Comparison of ENCODE assay signal across 8 mouse cellular contexts in the genomic region with DNA sequence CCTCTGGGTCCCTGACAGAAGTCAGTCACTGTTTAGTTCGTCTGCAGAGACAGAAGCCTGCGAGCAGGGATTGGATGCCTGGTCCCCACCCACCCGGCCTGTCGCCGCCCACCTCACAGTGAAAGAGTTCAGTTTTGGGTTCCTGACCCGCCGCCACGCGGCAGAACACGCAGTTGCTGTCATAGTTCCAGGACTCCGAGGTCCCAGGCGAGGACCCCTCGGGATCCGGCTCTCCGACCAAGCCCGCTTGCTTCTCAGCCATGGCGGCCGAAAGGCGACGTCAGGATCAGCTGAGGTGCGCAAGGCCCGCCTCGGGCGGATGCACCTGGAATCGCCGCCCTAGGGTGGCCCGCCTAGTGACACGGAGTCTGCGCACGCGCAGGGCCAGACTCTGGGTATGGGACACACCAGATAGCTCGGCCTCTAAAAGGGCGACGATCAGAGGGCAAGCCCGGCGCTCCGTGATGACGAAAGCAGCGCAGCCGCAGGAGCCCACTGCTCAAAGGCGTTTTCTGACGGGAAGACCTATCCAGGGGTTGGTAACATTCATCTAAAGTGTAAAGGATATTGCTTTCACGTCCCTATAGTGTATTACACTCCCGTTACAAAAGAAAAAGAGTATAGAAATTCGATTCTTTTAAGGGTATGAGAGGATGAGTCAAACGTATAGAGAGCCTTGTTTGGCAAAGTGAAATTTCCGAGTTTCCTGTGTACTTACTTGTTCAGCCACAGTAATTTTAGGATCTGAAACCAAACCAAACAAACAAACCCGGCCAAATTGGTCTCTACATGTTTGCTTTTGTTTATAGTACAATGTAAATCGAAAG. TPM values are rescaled to one million over a fixed set of nuclear protein-coding genes. Genes with fewer than 3 reads are reported as not detected.
DNase-seq lines count a peak whose midpoint lies in the region; ATAC-seq and TF ChIP-seq lines count a peak whose summit lies in the region.

No protein-coding gene starts in this region.

- peak overlapping the region; percentile 87 for H3K4me3 ChIP-seq in bone marrow macrophage, adult 2 months (ENCODE audit: insufficient read depth, low read length)
- peak overlapping the region; percentile 57 for H3K4me3 ChIP-seq in embryonic fibroblast, embryonic 13.5 days (ENCODE audit: insufficient read depth, low read length)
- peak overlapping the region; percentile 54 for H3K4me3 ChIP-seq in kidney, embryonic 14.5 days (ENCODE audit: low read length)
- H3K4me3 ChIP-seq in limb, embryonic 15.5 days = peak overlapping the region; percentile 54

- no peaks in the 10 kb centered on the region for H3K36me3 ChIP-seq in kidney, embryonic 14.5 days (ENCODE audit: control insufficient read depth, insufficient read depth, low read length)
- no peaks in the 10 kb centered on the region for H3K36me3 ChIP-seq in limb, embryonic 15.5 days

- peak overlapping the region; percentile 46 for H3K4me2 ChIP-seq in kidney, embryonic 14.5 days (replicated peaks; ENCODE audit: low read depth, low read length)
- peak overlapping the region; percentile 52 for H3K4me2 ChIP-seq in limb, embryonic 15.5 days

- H3K27ac ChIP-seq in bone marrow macrophage, adult 2 months (ENCODE audit: insufficient read depth, low read depth, low read length) = peak overlapping the region; percentile 91
- peak overlapping the region; percentile 84 for H3K27ac ChIP-seq in embryonic fibroblast, embryonic 13.5 days (ENCODE audit: insufficient read depth, low read length)
- H3K27ac ChIP-seq in kidney, embryonic 14.5 days (ENCODE audit: low read depth, low read length) = peak overlapping the region; percentile 87
- peak overlapping the region; percentile 93 for H3K27ac ChIP-seq in limb, embryonic 15.5 days

- H3K9ac ChIP-seq in kidney, embryonic 14.5 days (ENCODE audit: low read depth, low read length) = peak overlapping the region; percentile 57
- H3K9ac ChIP-seq in limb, embryonic 15.5 days = peak overlapping the region; percentile 50

- no peak for TF ChIP-seq POLR2A in bone marrow macrophage, adult 2 months (IDR thresholded peaks at IDR 0.05; ENCODE audit: borderline replicate concordance, low read depth, low read length)
- TF ChIP-seq POLR2A in embryonic fibroblast, embryonic 13.5 days (IDR thresholded peaks at IDR 0.05; ENCODE audit: low read depth, low read length) = peak; percentile 85

- peak; percentile 99 for DNase-seq in A20 (ENCODE audit: low read depth, low spot score)
- DNase-seq in heart, adult 9 months (ENCODE audit: low spot score in 2 of 2) = peak; percentile 99 to 100
- DNase-seq in monocyte, adult 2 months (ENCODE audit: low read depth in 1 of 2, low spot score in 2 of 2) = peak; percentile 95 to 97
- DNase-seq in spleen, postnatal 36 days (ENCODE audit: low spot score in 2 of 2) = peak; percentile 99

- H3K27me3 ChIP-seq in kidney, embryonic 14.5 days (ENCODE audit: control insufficient read depth, insufficient read depth, low read length) = no peaks in the 10 kb centered on the region
- H3K27me3 ChIP-seq in limb, embryonic 15.5 days = no peaks in the 10 kb centered on the region

- peaks cover 8% of the 10 kb centered on the region for H3K4me1 ChIP-seq in bone marrow macrophage, adult 2 months (ENCODE audit: control insufficient read depth, insufficient read depth, low read length)
- no peaks in the 10 kb centered on the region for H3K4me1 ChIP-seq in embryonic fibroblast, embryonic 13.5 days (ENCODE audit: control insufficient read depth, insufficient read depth, low read length)
- no peaks in the 10 kb centered on the region for H3K4me1 ChIP-seq in kidney, embryonic 14.5 days (ENCODE audit: control insufficient read depth, insufficient read depth, low read length)
- H3K4me1 ChIP-seq in limb, embryonic 15.5 days = 0 out of 2 replicates have a peak, but pooled peaks cover 4% of the 10 kb centered on the region

- TF ChIP-seq CTCF in bone marrow macrophage, adult 2 months (IDR thresholded peaks at IDR 0.05; ENCODE audit: low read depth, low read length) = no peak
- TF ChIP-seq CTCF in embryonic fibroblast, embryonic 13.5 days (IDR thresholded peaks at IDR 0.05; ENCODE audit: borderline replicate concordance, insufficient read depth, low read length) = no peak

- WGBS in kidney, embryonic 14.5 days = 2% methylated on average over 49 of the region's 49 CpGs
- WGBS in limb, embryonic 15.5 days = under 1% methylated on average over 49 of the region's 49 CpGs

- no peaks in the 10 kb centered on the region for H3K9me3 ChIP-seq in kidney, embryonic 14.5 days (ENCODE audit: control insufficient read depth, low read length)
- H3K9me3 ChIP-seq in limb, embryonic 15.5 days = no peaks in the 10 kb centered on the region

- ATAC-seq in kidney, embryonic 14.5 days (ENCODE audit: low FRiP score, low TSS enrichment) = peak; percentile 100
- ATAC-seq in limb, embryonic 15.5 days (ENCODE audit: insufficient number of reproducible peaks, low FRiP score, low TSS enrichment, low read depth) = peak; percentile 100

RNA-seq across cellular contexts. Expression of gene Hint3, which starts 11.1 kb away (rescaled TPM):
- 17.5 and 18.5 TPM in 2 replicates for polyA plus RNA-seq in bone marrow macrophage, adult 2 months (2012; ENCODE audit: insufficient read depth, insufficient read length, missing spikeins)
- 17.8 and 19.4 TPM in 2 replicates for polyA plus RNA-seq in embryonic fibroblast, embryonic 13.5 days (2011; ENCODE audit: insufficient read length, low read depth, missing spikeins)
- polyA plus RNA-seq in kidney, embryonic 14.5 days (2014; fragmentation: Nextera tagmentation; extraction: Ambion mirVana) = 24.0 and 26.2 TPM in 2 replicates
- polyA plus RNA-seq in limb, embryonic 15.5 days (2015; fragmentation: Nextera tagmentation; extraction: Ambion mirVana) = 21.1 and 21.3 TPM in 2 replicates

RNA-seq across cellular contexts. Expression of gene Trmt11, which starts 17.8 kb away (rescaled TPM):
- 8.9 and 9.6 TPM in 2 replicates for polyA plus RNA-seq in bone marrow macrophage, adult 2 months (2012; ENCODE audit: insufficient read depth, insufficient read length, missing spikeins)
- polyA plus RNA-seq in embryonic fibroblast, embryonic 13.5 days (2011; ENCODE audit: insufficient read length, low read depth, missing spikeins) = 14.2 and 18.3 TPM in 2 replicates
- 32.8 and 42.8 TPM in 2 replicates for polyA plus RNA-seq in kidney, embryonic 14.5 days (2014; fragmentation: Nextera tagmentation; extraction: Ambion mirVana)
- polyA plus RNA-seq in limb, embryonic 15.5 days (2015; fragmentation: Nextera tagmentation; extraction: Ambion mirVana) = 22.7 and 23.4 TPM in 2 replicates

Comparison
In these comparisons a context has a peak if more than half of its experiments do, and no peak if none do; other contexts are left out.
1. Peak in every context shown above with its lines: DNase-seq, ATAC-seq, H3K4me3 ChIP-seq and H3K27ac ChIP-seq.